Mouse (Mus musculus): ENCODE data around the gene Pcsk2.

Pcsk2 gene

GRCm38 (mm10) chr2:143545758-143546246, at the start of gene Pcsk2:
TSS of gene Pcsk2 (plus strand) at chr2:143546156.
- DNase-seq = peak; percentile 86 to 90

- DNase-seq = peak; percentile 81 to 84
These were observed 45.1 kb upstream of the Pcsk2 start for GRCm38 (mm10) chr2:143500845-143501244.

GRCm38 (mm10) chr2:143501760-143502159, 44.2 kb upstream of the Pcsk2 start:
- peak in 1 of 2 experiments; percentile 6 for DNase-seq

- no peak for DNase-seq
These were observed 43.8 kb upstream of the Pcsk2 start for GRCm38 (mm10) chr2:143502203-143502602.

- DNase-seq = no peak
These were observed 9.5 kb upstream of the Pcsk2 start for GRCm38 (mm10) chr2:143536485-143536884.

- DNase-seq = peak; percentile 57
These were observed 631 bp upstream of the Pcsk2 start for GRCm38 (mm10) chr2:143545299-143545751.

- peak; percentile 53 to 58 for DNase-seq
These were observed 656 bp downstream of the Pcsk2 start for GRCm38 (mm10) chr2:143546412-143547211.

GRCm38 (mm10) chr2:143547251-143548090, 1.5 kb downstream of the Pcsk2 start:
- DNase-seq = peak; percentile 41 to 44

GRCm38 (mm10) chr2:143560384-143560783, 14.4 kb downstream of the Pcsk2 start:
- no peak for DNase-seq

GRCm38 (mm10) chr2:143565062-143565461, 19.1 kb downstream of the Pcsk2 start:
- DNase-seq = no peak

- no peak for DNase-seq
These were observed 20.0 kb downstream of the Pcsk2 start for GRCm38 (mm10) chr2:143565961-143566360.

GRCm38 (mm10) chr2:143585341-143585740, 39.4 kb downstream of the Pcsk2 start:
- DNase-seq = no peak

- no peak for DNase-seq
These were observed 44.4 kb downstream of the Pcsk2 start for GRCm38 (mm10) chr2:143590398-143590797.

- DNase-seq = no peak
These were observed 57.1 kb downstream of the Pcsk2 start for GRCm38 (mm10) chr2:143603071-143603470.

GRCm38 (mm10) chr2:143603871-143604512, 58.0 kb downstream of the Pcsk2 start:
- DNase-seq = no peak

- no peak for DNase-seq
These were observed 64.7 kb downstream of the Pcsk2 start for GRCm38 (mm10) chr2:143610355-143611331.

- no peak for DNase-seq
These were observed 67.5 kb downstream of the Pcsk2 start for GRCm38 (mm10) chr2:143613466-143613865.

GRCm38 (mm10) chr2:143614775-143615174, 68.8 kb downstream of the Pcsk2 start:
- no peak for DNase-seq

GRCm38 (mm10) chr2:143620916-143621315, 75.0 kb downstream of the Pcsk2 start:
- DNase-seq = no peak

- no peak for DNase-seq
These were observed 78.0 kb downstream of the Pcsk2 start for GRCm38 (mm10) chr2:143623916-143624315.

GRCm38 (mm10) chr2:143643305-143643704, 97.3 kb downstream of the Pcsk2 start:
- DNase-seq = no peak

GRCm38 (mm10) chr2:143644374-143644773, 98.4 kb downstream of the Pcsk2 start:
- DNase-seq = no peak

Measured in cerebellum, postnatal 14 days (tissue).